Mouse (Mus musculus): ENCODE measurements at regions not wholly inside any gene's neighbourhood (a gene's known extent, or its start where the extent isn't known, plus 50 kb on each side); places are given as distances from the start of the nearest gene placed in this dataset.

GRCm38 (mm10) chr14:71915964-71916363 is 575.7 kb downstream of the Gm9195 start:
- intact Hi-C loops (cut with DNase I) = no loop called here

- intact Hi-C loops (cut with DNase I) = no loop called here
These were observed 580.7 kb downstream of the Gm9195 start for GRCm38 (mm10) chr14:71910936-71911335.

DNA sequence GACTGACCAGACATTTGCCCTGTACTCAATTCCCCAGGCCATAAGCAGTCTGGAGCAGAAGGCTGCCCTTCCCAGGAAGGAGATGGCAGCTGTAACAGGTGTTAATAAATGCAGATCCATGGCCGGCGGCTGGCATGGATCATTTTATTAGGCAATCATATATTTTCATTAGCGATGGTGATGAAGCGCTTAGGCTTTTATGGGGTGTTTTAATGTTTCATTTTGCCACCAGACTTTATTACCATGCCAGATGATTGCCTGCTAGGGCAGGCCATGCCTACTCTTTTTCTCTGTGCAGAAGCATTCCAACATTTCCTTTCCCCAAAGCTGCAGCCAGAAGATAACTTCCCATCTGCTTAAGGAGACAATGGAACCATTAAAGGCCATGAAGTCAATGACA is 596.2 kb downstream of the Gm9195 start:
- intact Hi-C loops (cut with DNase I) = no loop called here

DNA sequence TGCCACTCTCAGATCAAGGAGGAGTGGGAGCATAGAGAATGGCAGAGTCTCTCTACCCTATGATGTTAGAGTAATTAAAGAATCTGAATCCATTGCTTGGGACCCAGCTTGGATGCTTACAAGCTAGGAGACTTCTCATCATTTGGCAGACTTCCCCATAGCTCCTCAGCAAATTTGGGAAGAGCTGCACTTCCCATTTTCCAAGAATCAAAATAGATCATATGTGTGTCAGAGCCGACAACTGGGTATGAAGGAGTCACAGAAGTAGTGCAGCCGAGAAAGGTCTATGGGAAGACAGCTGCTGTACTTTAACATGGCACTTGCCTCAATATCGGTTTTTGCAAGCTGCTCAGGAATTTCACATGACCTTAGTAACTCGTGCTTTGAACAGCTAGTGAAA is 596.8 kb downstream of the Gm9195 start:
- intact Hi-C loops (cut with DNase I) = no loop called here

GRCm38 (mm10) chr14:71893361-71893760 is 598.3 kb downstream of the Gm9195 start:
- intact Hi-C loops (cut with DNase I) = no loop called here

DNA sequence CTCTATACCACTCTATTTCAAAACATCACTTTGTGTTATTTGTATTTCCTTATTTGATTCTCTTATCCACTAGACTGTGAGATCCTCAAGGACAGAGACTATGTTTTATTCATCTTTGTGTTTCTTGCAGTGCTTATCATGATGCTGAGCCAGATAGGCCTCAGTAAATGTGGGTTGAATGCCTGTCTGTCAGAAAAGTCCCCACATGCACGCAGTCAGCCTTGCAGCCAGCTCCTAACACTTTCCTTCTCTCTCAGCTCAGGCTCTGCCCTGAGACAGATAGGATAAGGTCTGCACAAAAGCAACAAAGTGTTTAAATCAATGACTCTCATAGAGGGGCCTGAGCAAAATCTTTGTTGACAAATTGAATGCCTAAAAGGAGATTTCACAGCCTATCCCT is 600.0 kb downstream of the Gm9195 start:
- intact Hi-C loops (cut with DNase I) = no loop called here

GRCm38 (mm10) chr14:71882871-71883270 is 608.8 kb downstream of the Gm9195 start:
- intact Hi-C loops (cut with DNase I) = no loop called here

DNA sequence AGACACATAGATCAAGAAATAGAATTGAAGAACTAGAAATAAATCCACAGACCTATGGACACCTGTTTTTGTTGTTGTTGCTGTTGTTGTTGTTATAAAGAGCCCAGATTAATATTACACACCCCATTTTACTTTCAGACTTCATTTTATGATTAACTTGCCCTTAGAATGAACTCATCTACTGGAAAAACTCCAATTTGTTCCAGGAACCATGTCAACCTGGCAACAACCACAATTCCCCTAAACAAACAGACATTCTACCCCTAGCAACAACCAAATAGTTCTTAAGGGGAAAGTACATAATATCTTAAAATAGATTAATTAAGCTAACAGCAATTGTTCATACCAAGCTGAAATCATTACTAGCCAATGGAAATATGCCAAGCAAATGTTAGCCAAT is 646.1 kb downstream of the Gm9195 start:
- intact Hi-C loops (cut with DNase I) = no loop called here

DNA sequence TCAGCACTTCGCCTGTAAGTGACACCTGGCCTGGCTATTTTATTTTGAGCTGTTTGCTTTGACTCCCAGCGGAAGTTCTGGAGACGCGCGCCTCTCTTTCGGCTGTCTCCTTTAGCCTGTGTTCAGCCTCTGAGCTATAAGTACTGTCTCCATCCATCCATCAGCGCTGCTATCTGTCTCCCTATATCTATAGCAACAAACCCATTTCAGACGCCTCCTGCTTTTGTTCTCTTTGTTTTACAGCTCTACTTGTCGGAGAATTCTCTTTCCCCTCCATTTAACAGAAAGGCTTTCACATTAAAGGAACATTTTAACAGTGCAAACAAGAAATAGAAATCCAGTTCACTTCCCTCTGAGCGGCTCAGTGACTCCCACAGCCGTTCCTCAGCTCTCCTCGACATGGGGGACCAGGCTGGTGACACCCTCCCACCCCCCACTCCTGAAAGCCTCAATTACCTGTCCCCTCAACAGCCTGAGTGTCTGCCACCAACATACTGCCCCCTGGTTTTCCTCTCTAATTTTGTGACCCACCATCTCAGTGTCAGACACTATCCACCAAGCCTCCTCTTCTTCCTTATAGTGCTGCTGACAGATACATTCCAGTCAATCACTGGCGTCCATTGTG is 682.7 kb downstream of the Gm9195 start:
- intact Hi-C loops (cut with DNase I) = no loop called here

DNA sequence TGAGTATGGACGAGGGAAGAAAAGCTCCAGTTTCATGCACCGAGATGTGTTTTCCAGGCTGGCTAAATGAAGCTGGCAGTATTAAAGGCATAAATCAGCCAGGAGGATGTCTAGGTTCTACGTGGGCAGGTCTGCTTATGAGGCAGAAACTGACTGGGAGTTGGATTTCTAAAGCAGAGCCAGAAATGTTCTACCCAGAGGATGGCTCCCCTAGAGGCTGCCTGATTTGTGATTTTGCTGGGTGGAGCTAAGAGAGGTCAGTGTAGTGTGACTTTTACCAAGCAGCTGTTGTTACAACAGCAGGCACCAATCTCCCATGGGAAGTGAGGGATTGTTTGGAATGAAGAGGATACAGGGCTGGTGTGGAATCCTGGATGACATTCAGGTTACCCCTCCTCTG is 686.0 kb downstream of the Gm9195 start:
- intact Hi-C loops (cut with DNase I) = no loop called here

DNA sequence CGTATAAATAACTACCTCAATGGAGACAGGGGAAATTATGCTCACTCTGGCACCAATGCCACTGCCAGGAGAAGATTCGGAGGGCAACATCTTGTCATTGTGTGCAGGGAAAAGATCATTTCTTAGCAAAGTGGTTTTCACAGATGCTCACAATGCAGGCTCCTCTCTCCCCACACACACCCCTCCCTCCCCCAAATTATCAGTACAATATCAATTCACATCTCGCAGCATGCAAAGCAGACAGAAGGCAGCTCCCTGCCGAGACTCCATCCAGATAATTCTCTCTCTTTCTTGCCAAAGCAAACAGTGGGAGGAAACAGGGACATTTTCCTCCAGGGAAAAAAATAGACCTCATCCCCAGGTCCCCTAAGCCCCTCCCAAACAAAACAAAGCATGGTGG is 691.8 kb downstream of the Gm9195 start:
- intact Hi-C loops (cut with DNase I) = no loop called here

- intact Hi-C loops (cut with DNase I) = no loop called here
These were observed 695.9 kb downstream of the Gm9195 start for GRCm38 (mm10) chr14:71795713-71796112.

DNA sequence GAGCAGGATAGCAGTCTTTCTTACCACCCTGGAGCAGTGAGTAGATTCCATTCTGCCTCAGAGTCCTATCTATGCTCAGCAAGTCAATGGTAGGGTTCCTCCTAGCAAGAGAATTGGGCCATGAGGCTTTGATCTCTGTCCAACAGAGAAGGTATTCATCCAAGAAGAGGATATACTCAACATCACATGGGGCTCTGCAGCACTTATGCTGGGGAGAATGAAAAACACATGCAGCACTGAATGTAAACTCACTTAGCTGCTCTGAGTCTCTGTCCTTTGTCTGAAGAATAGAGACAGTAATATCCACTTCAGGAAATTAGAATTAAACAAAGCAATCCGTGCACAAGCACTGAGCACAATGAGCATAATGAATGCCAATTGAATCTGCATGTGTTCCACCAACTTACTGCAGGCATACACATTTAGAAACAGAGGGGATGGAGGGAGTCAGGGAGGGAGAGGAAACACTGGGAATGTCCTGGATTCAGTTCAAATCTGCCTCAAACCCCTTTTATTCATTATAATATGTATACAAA is 714.6 kb downstream of the Gm9195 start:
- intact Hi-C loops (cut with DNase I) = no loop called here

- intact Hi-C loops (cut with DNase I) = no loop called here
These were observed 724.8 kb downstream of the Gm9195 start for GRCm38 (mm10) chr14:71766856-71767255.

- intact Hi-C loops (cut with DNase I) = no loop called here
These were observed 763.1 kb downstream of the Gm9195 start for GRCm38 (mm10) chr14:71728542-71728941.

GRCm38 (mm10) chr14:71723526-71723925 is 768.1 kb downstream of the Gm9195 start:
- intact Hi-C loops (cut with DNase I) = no loop called here

DNA sequence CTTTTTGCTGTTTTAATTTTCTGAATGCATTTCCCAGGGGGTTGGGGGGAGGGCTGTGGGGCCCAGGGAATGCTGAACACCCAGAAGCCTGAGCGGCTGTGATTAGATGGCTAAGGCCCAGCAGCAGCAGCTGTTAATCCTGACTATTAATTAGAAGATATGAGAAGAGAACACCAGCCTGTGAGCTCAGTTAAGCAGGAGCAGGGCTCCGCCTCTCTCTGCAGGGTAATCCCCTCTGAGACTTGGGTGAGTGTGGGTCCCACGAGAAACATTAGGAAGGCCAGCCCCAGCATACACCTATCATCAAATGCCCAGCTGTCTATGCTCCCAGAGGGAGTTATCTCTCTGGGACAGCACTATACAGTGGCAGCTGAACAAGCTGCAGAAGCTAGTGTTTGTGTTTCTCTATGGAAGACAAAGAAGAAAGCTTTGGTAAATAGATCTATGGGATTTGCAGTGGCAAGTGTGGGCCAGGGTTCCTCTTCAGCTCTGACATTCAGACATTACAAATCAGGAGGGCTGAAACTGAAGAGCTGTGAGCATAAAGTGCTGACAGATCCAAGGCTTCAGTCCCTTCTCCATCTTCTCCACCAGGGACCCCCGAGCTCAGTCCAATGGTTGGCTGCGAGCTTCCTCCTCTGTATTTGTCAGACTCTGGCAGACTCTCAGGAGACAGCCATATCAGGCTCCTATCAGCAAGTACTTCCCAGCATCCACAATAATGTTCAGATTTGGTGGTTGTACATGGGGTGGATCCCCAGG is 781.9 kb downstream of the Gm9195 start:
- intact Hi-C loops (cut with DNase I) = no loop called here

- intact Hi-C loops (cut with DNase I) = no loop called here
These were observed 798.7 kb downstream of the Gm9195 start for GRCm38 (mm10) chr14:71692752-71693437.

- intact Hi-C loops (cut with DNase I) = no loop called here
These were observed 817.1 kb downstream of the Gm9195 start for GRCm38 (mm10) chr14:71674564-71674963.

GRCm38 (mm10) chr14:71673837-71674236 is 817.8 kb downstream of the Gm9195 start:
- intact Hi-C loops (cut with DNase I) = no loop called here

- intact Hi-C loops (cut with DNase I) = no loop called here
These were observed 819.2 kb downstream of the Gm9195 start for GRCm38 (mm10) chr14:71672481-71672880.

DNA sequence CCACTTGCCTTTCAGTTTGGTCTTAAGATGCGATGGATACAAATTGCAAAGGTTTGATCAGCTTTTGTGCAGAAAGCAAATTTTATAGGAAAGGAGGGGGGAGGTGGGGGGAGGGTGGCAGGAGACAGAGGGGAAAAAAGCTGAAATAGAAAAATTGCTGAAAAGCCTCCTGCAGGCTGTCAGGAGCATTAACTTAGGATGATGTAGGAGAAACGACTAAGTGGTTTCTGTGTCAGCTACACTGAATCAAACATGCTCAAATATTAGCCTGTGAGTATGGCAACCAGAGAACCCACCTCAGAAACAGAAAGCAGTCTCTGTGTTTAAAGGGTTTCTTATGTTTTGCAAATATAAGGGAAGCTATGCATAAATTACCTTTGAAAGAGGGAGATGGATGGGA is 819.6 kb downstream of the Gm9195 start:
- intact Hi-C loops (cut with DNase I) = loop anchor here (2.0 kb wide), 3 partner anchors 197 to 891 kb away; no protein-coding TSS in a partner anchor

Data from adrenal gland (tissue).